9 mouse cellular contexts compared by ENCODE assay signal in genomic region chr2:71542816-71543301, GRCm38 (mm10). TPM values are rescaled to one million over a fixed set of nuclear protein-coding genes. Genes with fewer than 3 reads are reported as not detected.
A peak's percentile ranks its signal among the peaks of the same experiment; 100 is the strongest.
DNase-seq lines count a peak whose midpoint lies in the region; ATAC-seq lines count a peak whose summit lies in the region.
"Had no signal": no experiment of that assay in that cellular context is flagged by ENCODE, and none has a peak within 500 bp of the region (broad histone marks: within the 10 kb centered on the region; RNA-seq: fewer than 3 reads in every experiment).

No protein-coding gene starts in this region.

- peak overlapping the region; percentile 17 for H3K4me3 ChIP-seq in lung, embryonic 15.5 days
- peak overlapping the region; percentile 17 for H3K4me3 ChIP-seq in hindbrain, embryonic 12.5 days

- DNase-seq in lung, postnatal 25 days (ENCODE audit: low spot score), result no peak
- DNase-seq in embryo, embryonic 10.5 days (ENCODE audit: low spot score), result peak; percentile 77
- DNase-seq in testis, postnatal 10 days (ENCODE audit: low spot score), result no peak
- DNase-seq in cerebellum, postnatal 36 days, result no peak
- DNase-seq in right cerebral cortex, postnatal 25 days, result no peak

- H3K9me3 ChIP-seq in lung, embryonic 15.5 days, result no peaks in the 10 kb centered on the region
- no peaks in the 10 kb centered on the region for H3K9me3 ChIP-seq in hindbrain, embryonic 12.5 days (replicated peaks)

- H3K4me1 ChIP-seq in lung, embryonic 15.5 days, result peaks cover 51% of the 10 kb centered on the region
- peaks cover 29% of the 10 kb centered on the region for H3K4me1 ChIP-seq in hindbrain, embryonic 12.5 days

- no peaks in the 10 kb centered on the region for H3K36me3 ChIP-seq in lung, embryonic 15.5 days
- no peaks in the 10 kb centered on the region for H3K36me3 ChIP-seq in hindbrain, embryonic 12.5 days

- peak overlapping the region; percentile 35 for H3K4me2 ChIP-seq in lung, embryonic 15.5 days
- peak overlapping the region; percentile 33 for H3K4me2 ChIP-seq in hindbrain, embryonic 12.5 days (replicated peaks)

- no peak overlapping the region for H3K27ac ChIP-seq in lung, embryonic 15.5 days
- 0 out of 2 replicates have a peak overlapping the region, but pooled peaks have one; percentile 0 for H3K27ac ChIP-seq in hindbrain, embryonic 12.5 days

- peak; percentile 56; the same call in 1 of the 2 replicates for ATAC-seq in lung, embryonic 15.5 days (ENCODE audit: borderline replicate concordance, extremely low read depth, low FRiP score, low TSS enrichment)
- ATAC-seq in hindbrain, embryonic 12.5 days (ENCODE audit: low FRiP score), result 0 out of 2 replicates have a peak, but pooled peaks have one; percentile 11
- ATAC-seq in megakaryocyte, adult 5-6 weeks (ENCODE audit: poor library complexity, severe bottlenecking), result peak; percentile 54

- H3K9ac ChIP-seq in lung, embryonic 15.5 days, result no peak overlapping the region
- no peak overlapping the region for H3K9ac ChIP-seq in hindbrain, embryonic 12.5 days

- H3K27me3 ChIP-seq in lung, embryonic 15.5 days, result peaks cover 96% of the 10 kb centered on the region
- H3K27me3 ChIP-seq in hindbrain, embryonic 12.5 days, result peaks cover 90% of the 10 kb centered on the region

- under 1% methylated on average over 29 of the region's 30 CpGs for WGBS in lung, embryonic 15.5 days
- under 1% methylated on average over 30 of the region's 30 CpGs for WGBS in hindbrain, embryonic 12.5 days

RNA-seq across cellular contexts. Expression of gene Dlx2, which starts 3.7 kb away (rescaled TPM):
- 0.15 and 0.16 TPM in 2 replicates for polyA plus RNA-seq in lung, embryonic 15.5 days (2015; fragmentation: Nextera tagmentation; extraction: Ambion mirVana)
- polyA plus RNA-seq in hindbrain, embryonic 12.5 days (2016; fragmentation: Nextera tagmentation; extraction: Ambion mirVana), result 4.7 and 5.3 TPM in 2 replicates
- total RNA-seq in megakaryocyte, adult 5-6 weeks (2015), result not detected in 2 replicates
- total RNA-seq in megakaryocyte, adult 5-6 weeks (2017), result not detected in 2 replicates
- total RNA-seq: neutrophil, adult 5-6 weeks had no signal

RNA-seq across cellular contexts. Expression of gene Dlx1, which starts 14.9 kb away (rescaled TPM):
- 0.30 and 0.46 TPM in 2 replicates for polyA plus RNA-seq in lung, embryonic 15.5 days (2015; fragmentation: Nextera tagmentation; extraction: Ambion mirVana)
- 8.3 and 10.1 TPM in 2 replicates for polyA plus RNA-seq in hindbrain, embryonic 12.5 days (2016; fragmentation: Nextera tagmentation; extraction: Ambion mirVana)
- not detected in 2 replicates for total RNA-seq in megakaryocyte, adult 5-6 weeks (2015)
- total RNA-seq in megakaryocyte, adult 5-6 weeks (2017), result not detected in 2 replicates
